Mouse (Mus musculus) spleen, adult 2 months (tissue): ENCODE measurements around the gene Arhgef10l. TPM values are rescaled to one million over a fixed set of nuclear protein-coding genes. Genes with fewer than 3 reads are reported as not detected.

ENCODE experiments used
- DNase-seq, 2 experiments: peaks; one replicate each; pipeline versions ENCODE4 v3.0.0 to v3.0.0-alpha.2; 2012 to 2021; ENCODE audit warnings: low spot score in 2 of 2, low read depth in 1 of 2
- H3K27ac ChIP-seq: fragments of 200-500 bp; 2 replicates; pipeline ENCODE4 v1.5.1; 2012; ENCODE audit warnings: low read length, inconsistent platforms; ENCODE audit not compliant: insufficient read depth
- H3K27me3 ChIP-seq: fragments of 200-500 bp; 2 replicates; pipeline ENCODE4 v1.6.1; 2012; ENCODE audit warnings: mild to moderate bottlenecking, moderate library complexity, low read length, inconsistent platforms; ENCODE audit not compliant: control insufficient read depth, insufficient read depth
- H3K36me3 ChIP-seq: fragments of 200-500 bp; 2 replicates; pipeline ENCODE4 v1.6.1; 2012; ENCODE audit warnings: mild to moderate bottlenecking, low read length, inconsistent platforms; ENCODE audit not compliant: control insufficient read depth, insufficient read depth
- H3K4me1 ChIP-seq: fragments of 200-500 bp; 2 replicates; pipeline ENCODE4 v1.6.1; 2011; ENCODE audit warnings: inconsistent platforms; ENCODE audit not compliant: control insufficient read depth, insufficient read depth, insufficient read length
- H3K4me3 ChIP-seq: fragments of 200-500 bp; 2 replicates; pipeline ENCODE4 v1.5.1; 2011; ENCODE audit warnings: mild to moderate bottlenecking, inconsistent platforms; ENCODE audit not compliant: insufficient read depth, insufficient read length; ENCODE audit errors: extremely low read depth
- CTCF ChIP-seq: fragments of 200-500 bp; IDR thresholded peaks from 2 replicates; pipeline ENCODE4 v1.5.1; 2011; ENCODE audit warnings: mild to moderate bottlenecking, inconsistent platforms; ENCODE audit not compliant: insufficient read depth, insufficient read length, insufficient replicate concordance; ENCODE audit errors: extremely low read depth
- POLR2A ChIP-seq: fragments of 200-500 bp; IDR thresholded peaks from 2 replicates; pipeline ENCODE4 v1.6.1; 2011; ENCODE audit warnings: low read depth, low read length, inconsistent platforms
- WGBS: fragments of 180-500 bp; shearing (Covaris S2); methylation state at CpG from one replicate; pipeline ENCODE4 v1.1.7; 2018; 5-methylcytosine and 5-hydroxymethylcytosine counted together
- polyA plus RNA-seq: library from polyadenylated mRNA; depleted of rRNA; stranded (reverse); fragments of >200 nt; gene quantifications from 2 replicates; pipeline ENCODE4 v1.2.3, GENCODE M21; 2012

Arhgef10l gene
- polyA plus RNA-seq, 1 experiment, result 7.9 TPM

DNA sequence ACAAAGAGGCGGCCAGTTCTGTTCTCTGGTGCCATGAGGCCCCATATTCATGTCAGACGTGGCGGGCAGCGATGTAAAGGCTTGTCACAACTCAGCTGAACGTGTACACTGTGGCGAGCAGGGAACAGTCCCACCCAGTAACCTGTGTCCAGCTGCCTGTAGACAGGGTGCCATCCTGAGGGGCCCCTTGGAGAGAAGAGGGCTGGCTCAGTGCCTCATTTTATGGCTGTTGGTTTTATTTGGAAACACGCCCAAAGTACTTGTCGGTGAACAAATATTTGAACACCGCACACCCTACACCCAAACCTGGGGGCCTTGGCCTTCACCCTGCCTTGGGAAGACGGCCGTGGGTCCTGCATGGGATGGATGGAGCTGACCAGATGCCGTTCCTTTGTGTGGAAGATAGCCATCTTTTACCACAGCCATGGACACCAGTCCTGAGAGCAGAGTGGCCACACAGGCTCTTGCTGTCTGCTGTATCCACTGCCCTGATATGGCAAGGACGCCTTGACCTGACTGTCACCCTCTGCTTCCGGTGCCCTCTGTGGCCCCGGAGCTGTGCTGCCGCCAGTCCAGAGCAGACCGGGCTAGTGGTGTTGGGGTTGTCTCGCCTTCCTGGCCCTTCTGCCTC lies 42.6 kb upstream of the Arhgef10l start:
- WGBS, result 91% methylated on average over 18 of the region's 18 CpGs
- Histone ChIP-seq H3K4me1 (no peaks in the 10 kb centered on the region; the same call in 1 of the 2 replicates), H3K27me3 (no peaks in the 10 kb centered on the region), H3K4me3 (no peak overlapping the region), H3K36me3 (peaks cover 55% of the 10 kb centered on the region), H3K27ac (no peak overlapping the region)
- DNase-seq, result no peak
- no peak for TF ChIP-seq POLR2A
- no peak for TF ChIP-seq CTCF

DNA sequence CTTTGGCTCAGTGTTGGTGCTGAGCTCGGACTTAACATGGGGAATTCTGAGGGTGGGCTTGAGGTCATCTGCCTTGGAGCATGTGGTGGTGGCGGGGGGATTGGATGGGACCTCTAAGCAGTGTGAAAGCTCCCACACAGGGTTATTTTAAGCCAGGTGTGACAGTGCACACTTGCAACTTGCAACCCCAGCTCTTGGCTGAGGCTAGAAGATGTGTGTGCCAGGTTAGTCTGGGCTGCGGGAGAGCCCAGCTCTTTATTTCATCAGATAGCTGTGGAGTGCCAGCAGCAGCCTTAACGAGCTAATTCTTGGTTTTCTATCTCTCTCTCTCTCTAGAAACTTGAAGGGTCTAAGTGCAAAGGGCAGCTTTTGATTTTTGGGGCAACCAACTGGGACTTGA lies 41.8 kb upstream of the Arhgef10l start:
- Histone ChIP-seq H3K36me3 (peaks cover 47% of the 10 kb centered on the region), H3K4me1 (peaks cover 3% of the 10 kb centered on the region; the same call in 1 of the 2 replicates), H3K4me3 (no peak overlapping the region), H3K27me3 (no peaks in the 10 kb centered on the region), H3K27ac (no peak overlapping the region)
- no peak for DNase-seq
- TF ChIP-seq CTCF (no peak), POLR2A (no peak)
- 87% methylated on average over 4 of the region's 4 CpGs for WGBS

DNA sequence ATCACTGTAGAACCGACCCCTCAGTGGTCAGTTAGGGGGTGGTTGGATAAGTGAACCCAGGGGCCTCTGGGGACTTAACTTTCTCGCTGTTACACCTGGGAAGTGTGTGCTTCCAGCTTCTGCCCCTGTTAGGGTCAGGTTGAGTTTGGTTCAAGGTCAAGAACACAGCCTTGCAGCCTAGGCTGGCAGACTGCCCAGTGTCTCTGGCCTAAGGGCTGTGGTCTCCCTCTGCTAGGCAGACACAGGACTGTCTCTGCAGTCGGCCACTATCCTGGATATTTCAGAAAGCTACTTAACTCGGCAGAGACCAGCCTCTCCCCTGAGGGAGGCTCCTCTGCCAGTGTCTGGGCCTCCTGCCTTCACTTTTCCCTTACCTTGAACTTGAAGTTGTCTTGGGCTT lies 38.4 kb upstream of the Arhgef10l start:
- WGBS, result 58% methylated on average over 4 of the region's 4 CpGs
- peaks cover 17% of the 10 kb centered on the region for H3K36me3 ChIP-seq
- peaks cover 3% of the 10 kb centered on the region; the same call in 1 of the 2 replicates for H3K4me1 ChIP-seq
- TF ChIP-seq CTCF (no peak), POLR2A (no peak)
- no peak overlapping the region for H3K27ac ChIP-seq
- no peaks in the 10 kb centered on the region for H3K27me3 ChIP-seq
- H3K4me3 ChIP-seq, result no peak overlapping the region
- no peak for DNase-seq

DNA sequence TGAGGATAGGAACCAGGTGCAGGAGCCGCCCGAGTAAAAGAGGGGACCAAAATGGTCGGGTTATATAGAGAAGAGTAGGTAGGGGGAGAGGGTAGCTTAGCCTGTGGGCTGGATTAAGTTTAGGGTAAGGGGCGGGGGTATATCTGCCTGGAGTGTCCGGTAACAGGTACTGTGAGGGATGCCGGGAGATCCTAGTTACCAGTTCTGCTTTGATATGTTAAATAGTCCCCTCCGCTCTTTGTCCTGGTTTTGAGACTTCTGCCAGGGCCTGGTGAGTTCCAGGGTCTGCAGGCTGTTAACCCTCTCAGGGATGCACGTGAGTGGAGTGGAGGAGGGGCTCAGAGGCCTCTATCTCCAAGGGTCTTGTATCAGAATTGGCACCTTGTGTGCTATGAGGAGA lies 37.8 kb upstream of the Arhgef10l start:
- Histone ChIP-seq H3K27ac (no peak overlapping the region), H3K4me1 (peaks cover 3% of the 10 kb centered on the region; the same call in 1 of the 2 replicates), H3K4me3 (no peak overlapping the region), H3K27me3 (no peaks in the 10 kb centered on the region), H3K36me3 (peaks cover 12% of the 10 kb centered on the region)
- no peak for DNase-seq
- WGBS, result 40% methylated on average over 8 of the region's 8 CpGs
- TF ChIP-seq POLR2A, result no peak
- no peak for TF ChIP-seq CTCF

DNA sequence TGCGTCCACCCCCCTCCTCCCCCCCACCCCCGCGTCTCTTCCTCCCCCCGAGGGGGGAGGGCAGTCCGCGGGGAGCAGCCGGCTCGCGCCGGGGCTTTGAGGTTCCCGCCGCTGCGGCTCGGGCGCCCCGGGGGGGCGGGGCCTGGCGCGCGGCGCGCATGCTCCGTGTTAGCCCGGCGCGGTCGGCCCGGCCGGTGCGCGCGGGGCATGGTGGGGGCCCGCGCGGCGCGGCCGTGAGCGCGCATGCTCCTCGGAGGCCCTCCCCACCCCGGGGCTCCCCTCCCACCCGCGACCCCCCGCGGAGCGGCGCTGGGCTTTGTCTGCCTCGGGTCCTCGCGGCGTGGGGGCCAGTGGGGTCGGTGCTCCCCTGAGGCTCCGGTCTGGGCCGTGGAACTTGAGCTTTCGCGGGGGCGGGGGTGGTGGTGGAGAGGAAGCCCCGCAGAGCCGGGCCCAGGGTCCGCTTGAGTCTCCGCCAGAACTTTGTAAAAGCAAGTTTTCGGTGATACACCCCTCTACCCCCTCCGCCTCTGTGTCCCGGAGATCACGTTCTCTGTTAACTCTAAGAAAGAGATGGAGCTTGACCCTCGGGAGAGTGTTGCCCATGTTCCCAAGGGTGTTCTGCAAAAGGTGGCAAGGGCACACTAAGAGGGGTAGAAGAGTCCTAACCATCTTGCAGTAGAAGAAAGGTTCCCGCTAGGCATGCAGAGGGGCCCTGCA lies 37.0 kb upstream of the Arhgef10l start:
- peak in 1 of 2 experiments; percentile 83 for DNase-seq
- Histone ChIP-seq H3K4me3 (peak overlapping the region; percentile 100), H3K36me3 (peaks cover 5% of the 10 kb centered on the region), H3K27ac (no peak overlapping the region; the same call in 1 of the 2 replicates), H3K4me1 (peaks cover 3% of the 10 kb centered on the region; the same call in 1 of the 2 replicates), H3K27me3 (no peaks in the 10 kb centered on the region)
- TF ChIP-seq CTCF (no peak), POLR2A (no peak)
- WGBS, result 4% methylated on average over 41 of the region's 68 CpGs

DNA sequence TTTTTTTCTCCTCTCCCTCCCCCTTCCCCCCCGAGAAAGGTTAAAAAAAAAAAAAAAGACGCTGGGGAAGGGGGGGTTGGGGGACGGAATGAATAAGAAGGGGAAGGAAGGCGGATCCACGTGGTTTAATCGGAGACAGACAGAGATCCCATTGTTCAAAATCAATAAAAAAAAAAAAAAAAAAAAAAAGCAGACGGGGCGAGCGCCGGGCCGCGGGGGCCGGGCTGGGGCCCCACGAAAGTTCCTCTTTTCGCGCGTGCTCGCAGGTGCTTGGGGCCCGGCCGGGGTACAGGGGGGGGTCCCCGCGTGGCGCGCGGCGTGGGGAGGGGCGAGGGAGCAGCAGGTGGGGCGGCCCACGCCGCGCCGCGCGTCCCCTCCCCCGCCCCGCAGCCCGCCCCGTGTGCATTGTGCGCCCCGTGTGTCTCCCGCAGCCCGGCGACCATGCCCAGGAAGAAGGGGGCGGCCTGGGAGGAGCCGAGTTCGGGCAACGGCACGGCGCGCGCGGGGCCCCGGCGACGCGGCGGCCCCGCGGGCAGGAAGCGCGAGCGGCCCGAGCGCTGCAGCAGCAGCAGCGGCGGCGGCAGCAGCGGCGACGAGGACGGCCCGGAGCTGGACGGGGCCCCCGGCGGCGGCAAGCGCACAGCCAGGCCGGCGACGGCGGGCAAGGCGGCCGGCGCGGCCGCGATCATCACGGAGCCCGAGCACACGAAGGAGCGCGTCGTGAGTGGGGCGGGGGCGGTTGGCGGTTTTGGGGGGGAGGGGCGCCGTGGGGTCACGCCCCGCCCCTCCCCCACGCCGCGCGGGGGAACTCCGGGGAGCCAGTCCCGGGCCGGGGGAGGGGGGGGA lies 36.1 kb upstream of the Arhgef10l start:
- H3K27ac ChIP-seq, result peak overlapping the region; percentile 97
- WGBS, result 9% methylated on average over 77 of the region's 107 CpGs
- H3K36me3 ChIP-seq, result peaks cover 2% of the 10 kb centered on the region
- peak in 1 of 2 experiments; percentile 63 for DNase-seq
- H3K4me3 ChIP-seq, result peak overlapping the region; percentile 100
- TF ChIP-seq CTCF, result no peak
- no peak for TF ChIP-seq POLR2A
- no peaks in the 10 kb centered on the region for H3K27me3 ChIP-seq
- peaks cover 3% of the 10 kb centered on the region; the same call in 1 of the 2 replicates for H3K4me1 ChIP-seq
